Mouse (Mus musculus) olfactory bulb, adult 2 months (tissue): Measurements from ENCODE around the gene Tex22.

Experiments
- CTCF ChIP-seq: fragments of 200-500 bp; IDR thresholded peaks from 2 replicates; pipeline ENCODE4 v1.5.1; 2012; ENCODE audit warnings: low read depth, mild to moderate bottlenecking, low read length, moderate library complexity; ENCODE audit not compliant: insufficient read depth
- POLR2A ChIP-seq: fragments of 200-500 bp; IDR thresholded peaks from 2 replicates; pipeline ENCODE4 v1.6.1; 2012; ENCODE audit warnings: mild to moderate bottlenecking, low read depth, low read length, moderate library complexity; ENCODE audit not compliant: insufficient read depth

DNA sequence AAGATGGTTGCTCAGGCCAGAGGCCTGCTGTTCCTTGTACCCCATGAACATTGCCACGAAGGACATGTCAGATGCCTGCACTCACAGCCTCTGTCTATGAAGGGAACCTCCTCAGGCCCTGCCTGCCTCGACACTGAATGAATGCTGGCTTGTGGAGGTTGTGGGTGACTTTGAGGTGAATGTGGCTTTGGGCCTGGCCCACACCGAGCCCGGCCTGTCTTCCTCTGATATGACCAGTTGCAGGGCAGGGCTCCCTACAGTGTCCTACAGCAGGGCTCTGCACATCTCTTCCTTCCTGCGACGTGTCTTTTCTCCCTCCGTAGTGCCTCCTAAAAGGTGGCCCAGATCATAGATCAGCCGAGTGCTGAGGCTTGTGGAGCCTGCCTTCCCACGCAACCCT lies 43.3 kb upstream of the Tex22 start:
- TF ChIP-seq CTCF: no peak
- TF ChIP-seq POLR2A: no peak
